In genomic region chr2:5942416-5943032, GRCm38 (mm10) we compare ENCODE assay signal across 8 mouse cellular contexts. TPM values are rescaled to one million over a fixed set of nuclear protein-coding genes. Genes with fewer than 3 reads are reported as not detected.
DNase-seq lines count a peak whose midpoint lies in the region; ATAC-seq and TF ChIP-seq lines count a peak whose summit lies in the region.

Gene Dhtkd1, minus strand, starts transcription at chr2:5942792.

- H3K27me3 ChIP-seq in hindbrain, embryonic 14.5 days (ENCODE audit: control insufficient read depth, insufficient read depth, low read length), result no peaks in the 10 kb centered on the region
- H3K27me3 ChIP-seq in lung, postnatal 0 days (replicated peaks; ENCODE audit: insufficient read depth, low read length), result no peaks in the 10 kb centered on the region

- H3K27ac ChIP-seq in cortical plate, adult 2 months (ENCODE audit: insufficient read depth, low read length), result no peak within 1 kb of the TSS
- peak within 1 kb of the TSS; percentile 27; the same call in 1 of the 2 replicates for H3K27ac ChIP-seq in hindbrain, embryonic 14.5 days
- H3K27ac ChIP-seq in lung, postnatal 0 days (ENCODE audit: low read length), result peak within 1 kb of the TSS; percentile 44; the same call in 1 of the 2 replicates

- no peak for TF ChIP-seq EP300 in lung, postnatal 0 days (IDR thresholded peaks at IDR 0.05)

- H3K9me3 ChIP-seq in hindbrain, embryonic 14.5 days (ENCODE audit: control insufficient read depth, low read length), result no peaks in the 10 kb centered on the region
- H3K9me3 ChIP-seq in lung, postnatal 0 days (ENCODE audit: low read length), result no peaks in the 10 kb centered on the region

- H3K36me3 ChIP-seq in hindbrain, embryonic 14.5 days (replicated peaks; ENCODE audit: control insufficient read depth, insufficient read depth), result no peaks in the 10 kb centered on the region
- no peaks in the 10 kb centered on the region for H3K36me3 ChIP-seq in lung, postnatal 0 days (ENCODE audit: insufficient read depth, low read length)

- peak within 1 kb of the TSS; percentile 63 for H3K4me2 ChIP-seq in hindbrain, embryonic 14.5 days (replicated peaks)
- H3K4me2 ChIP-seq in lung, postnatal 0 days (replicated peaks; ENCODE audit: low read depth, low read length), result peak within 1 kb of the TSS; percentile 74

- DNase-seq in adrenal gland, adult (ENCODE audit: inconsistent age in 2 of 2, low spot score in 1 of 2), result peak; percentile 76 to 91
- DNase-seq in gastrocnemius, adult 18-20 months (ENCODE audit: low spot score), result peak; percentile 64
- DNase-seq in hindbrain, embryonic 14.5 days (ENCODE audit: low spot score), result peak; percentile 73
- peak; percentile 53 to 78 for DNase-seq in layer of hippocampus, postnatal 14 days (ENCODE audit: low spot score in 2 of 2)
- DNase-seq in lung, postnatal 0 days (ENCODE audit: low spot score), result peak; percentile 60
- DNase-seq in ovary, postnatal 10 days (ENCODE audit: low spot score), result peak; percentile 18
- DNase-seq in thymus, postnatal 14 days, result peak; percentile 48

- peak; percentile 27; the same call in 1 of the 2 replicates for TF ChIP-seq POLR2A in cortical plate, adult 2 months (IDR thresholded peaks at IDR 0.05; ENCODE audit: extremely low read depth, insufficient read depth, low read length)

- TF ChIP-seq CTCF in cortical plate, adult 2 months (IDR thresholded peaks at IDR 0.05; ENCODE audit: extremely low read depth, insufficient read depth, low read length), result no peak
- TF ChIP-seq CTCF in lung, postnatal 0 days (IDR thresholded peaks at IDR 0.05), result peak; percentile 41

- under 1% methylated on average over 36 of the region's 36 CpGs for WGBS in hindbrain, embryonic 14.5 days
- WGBS in lung, postnatal 0 days, result 1% methylated on average over 36 of the region's 36 CpGs

- ATAC-seq in hindbrain, embryonic 14.5 days (ENCODE audit: low FRiP score), result peak; percentile 98
- ATAC-seq in lung, postnatal 0 days, result peak; percentile 93

- H3K9ac ChIP-seq in hindbrain, embryonic 14.5 days, result peak within 1 kb of the TSS; percentile 66
- H3K9ac ChIP-seq in lung, postnatal 0 days (replicated peaks; ENCODE audit: low read depth), result peak within 1 kb of the TSS; percentile 51

- no peaks in the 10 kb centered on the region for H3K4me1 ChIP-seq in cortical plate, adult 2 months (ENCODE audit: control insufficient read depth, insufficient read depth, low read length)
- H3K4me1 ChIP-seq in hindbrain, embryonic 14.5 days (replicated peaks; ENCODE audit: control insufficient read depth, insufficient read depth, low read length), result 0 out of 2 replicates have a peak, but pooled peaks cover 3% of the 10 kb centered on the region
- no peaks in the 10 kb centered on the region for H3K4me1 ChIP-seq in lung, postnatal 0 days (ENCODE audit: insufficient read depth, low read depth, low read length)

- H3K4me3 ChIP-seq in cortical plate, adult 2 months (ENCODE audit: insufficient read depth, low read length), result peak within 1 kb of the TSS; percentile 71
- H3K4me3 ChIP-seq in hindbrain, embryonic 14.5 days (replicated peaks; ENCODE audit: low read length), result peak within 1 kb of the TSS; percentile 45
- H3K4me3 ChIP-seq in lung, postnatal 0 days (ENCODE audit: low read depth, low read length), result peak within 1 kb of the TSS; percentile 41

RNA-seq across cellular contexts. Expression of gene Dhtkd1, which starts in this region (rescaled TPM):
- 8.6 and 9.0 TPM in 2 replicates for polyA plus RNA-seq in cortical plate, adult 2 months (2012; rRNA removed)
- 1 to 10 TPM; 1.7 to 2.6 TPM for total RNA-seq in gastrocnemius, adult 18-20 months (2021)
- 4.0 and 5.2 TPM in 2 replicates for polyA plus RNA-seq in hindbrain, embryonic 14.5 days (2014; fragmentation: Nextera tagmentation; extraction: Ambion mirVana)
- total RNA-seq in layer of hippocampus, postnatal 14 days (2021), result 1 to 10 TPM; 8.4 to 9.3 TPM
- polyA plus RNA-seq in lung, postnatal 0 days (2015; fragmentation: Nextera tagmentation; extraction: Ambion mirVana), result 0.39 and 0.98 TPM in 2 replicates

Comparison
In these comparisons a context has a peak if more than half of its experiments do, and no peak if none do; other contexts are left out.
1. Peak in DNase-seq, ATAC-seq, H3K4me3 ChIP-seq, H3K27ac ChIP-seq, H3K9ac ChIP-seq and H3K4me2 ChIP-seq in lung, postnatal 0 days; RNA of the gene not detected or under 1 TPM.
2. DNase-seq: peak in every context shown above with its lines; median percentile 84 in adrenal gland, adult; 73 in hindbrain, embryonic 14.5 days; 66 in layer of hippocampus, postnatal 14 days; 64 in gastrocnemius, adult 18-20 months; 60 in lung, postnatal 0 days; 48 in thymus, postnatal 14 days; 18 in ovary, postnatal 10 days.